Mouse (Mus musculus): ENCODE data around the gene Xrcc1. TPM values are rescaled to one million over a fixed set of nuclear protein-coding genes. Genes with fewer than 3 reads are reported as not detected.

The Xrcc1 gene
- total and polyA plus RNA-seq, 2 experiments, result 4.8 to 17.1 TPM

DNA sequence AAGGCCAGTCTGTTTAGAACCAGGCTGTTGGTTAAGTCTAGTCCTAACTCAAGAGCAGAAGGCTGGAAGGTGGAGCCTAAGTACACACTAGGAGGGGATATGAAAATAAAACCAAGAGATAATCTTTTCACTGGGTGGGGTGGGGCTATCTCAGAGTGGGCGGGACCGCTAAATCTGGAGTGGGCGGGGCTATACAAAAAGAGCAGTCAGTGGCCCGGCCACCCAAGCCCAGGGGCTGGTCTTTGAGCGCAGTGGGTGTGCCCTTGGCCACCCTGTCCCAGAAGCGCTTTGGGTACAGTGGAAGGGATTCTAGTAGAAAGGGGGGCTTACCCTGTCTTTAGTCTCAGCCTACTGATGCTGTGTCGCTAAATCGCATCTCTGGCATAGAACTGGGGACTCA lies 40.7 kb downstream of the Xrcc1 start:
- H3K9ac ChIP-seq (ENCODE audit: low read depth, low read length), result no peak overlapping the region

DNA sequence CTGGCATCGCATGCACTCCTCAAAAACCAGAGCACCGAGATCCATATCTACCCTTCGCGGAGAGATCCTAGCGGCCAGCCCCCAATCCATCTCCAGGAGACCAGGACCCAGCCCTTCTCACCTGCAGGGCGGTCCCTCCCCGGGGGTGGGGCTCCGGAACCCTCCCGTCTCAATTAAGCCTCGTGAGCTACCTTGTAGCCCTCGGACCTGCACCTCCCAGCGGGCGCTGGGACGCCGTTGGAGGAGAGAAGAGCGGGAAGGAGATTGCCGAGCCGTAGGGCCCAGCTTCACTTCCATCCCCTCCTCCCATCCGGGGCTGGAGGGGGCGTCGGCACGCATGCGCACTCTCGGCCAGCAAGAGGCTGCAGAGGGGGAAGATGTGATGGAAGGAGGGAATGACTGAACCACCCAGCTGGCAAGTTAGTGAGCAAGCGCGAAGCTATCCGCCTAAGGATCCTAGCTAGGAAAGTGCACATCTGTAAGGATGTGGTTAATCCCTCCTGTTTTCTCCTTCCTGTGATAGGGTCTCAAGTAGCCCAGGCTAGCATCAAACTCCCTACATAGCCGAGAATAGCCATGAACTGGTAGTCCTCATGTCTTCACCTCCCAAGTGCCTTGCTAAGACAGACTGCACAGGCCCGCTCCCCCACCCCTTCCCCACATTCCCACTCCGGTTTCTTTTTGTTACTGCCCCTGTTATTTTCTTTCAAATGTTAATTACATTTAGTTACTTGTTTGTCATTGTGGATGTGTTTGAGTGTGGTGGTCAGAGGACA lies 41.4 kb downstream of the Xrcc1 start, which contains the start of the genes Ethe1 and Zfp575:
TSS of gene Ethe1 (plus strand) at position 214 of the 776 bp plus-strand sequence.
TSS of gene Zfp575 (minus strand) at position 312 of the 776 bp plus-strand sequence.
- 25% methylated on average over 30 of the region's 30 CpGs for WGBS
- peak within 1 kb of the TSS; percentile 32; the same call in 1 of the 2 replicates for H3K4me3 ChIP-seq (ENCODE audit: insufficient read depth, low read depth, low read length)
- peak within 1 kb of the TSS; percentile 21; the same call in 1 of the 2 replicates for H3K9ac ChIP-seq (ENCODE audit: low read depth, low read length)
- no peaks in the 10 kb centered on the region for H3K36me3 ChIP-seq (ENCODE audit: control insufficient read depth, insufficient read depth, low read length)
- no peaks in the 10 kb centered on the region; the same call in 1 of the 2 replicates for H3K4me1 ChIP-seq (ENCODE audit: control insufficient read depth, insufficient read depth, low read length)
- no peak for TF ChIP-seq CTCF (IDR thresholded peaks at IDR 0.05; ENCODE audit: low read depth, low read length)
- TF ChIP-seq POLR2A (IDR thresholded peaks at IDR 0.05; ENCODE audit: extremely low read depth, insufficient read depth, low read length), result no peak
- no peak within 1 kb of the TSS for H3K27ac ChIP-seq (replicated peaks; ENCODE audit: insufficient read depth, low read depth, low read length)
- H3K27me3 ChIP-seq (ENCODE audit: control insufficient read depth, insufficient read depth, low read length), result peaks cover 3% of the 10 kb centered on the region; the same call in 1 of the 2 replicates
- H3K79me2 ChIP-seq (ENCODE audit: control insufficient read depth, insufficient read depth, low read length), result no peaks in the 10 kb centered on the region
- DNase-seq (ENCODE audit: extremely low read depth, low read depth, low spot score), result no peak

More for the DNA sequence above, 40.7 kb downstream of the Xrcc1 start:
- TF ChIP-seq POLR2A (IDR thresholded peaks at IDR 0.05; ENCODE audit: extremely low read depth, insufficient read depth, low read length), result no peak
- TF ChIP-seq CTCF (IDR thresholded peaks at IDR 0.05; ENCODE audit: low read depth, low read length), result no peak
- Histone ChIP-seq H3K4me1 (ENCODE audit: control insufficient read depth, insufficient read depth, low read length) (no peaks in the 10 kb centered on the region; the same call in 1 of the 2 replicates), H3K4me3 (ENCODE audit: insufficient read depth, low read depth, low read length) (no peak overlapping the region), H3K36me3 (ENCODE audit: control insufficient read depth, insufficient read depth, low read length) (no peaks in the 10 kb centered on the region), H3K27me3 (ENCODE audit: control insufficient read depth, insufficient read depth, low read length) (peaks cover 3% of the 10 kb centered on the region; the same call in 1 of the 2 replicates), H3K27ac (replicated peaks; ENCODE audit: insufficient read depth, low read depth, low read length) (no peak overlapping the region), H3K79me2 (ENCODE audit: control insufficient read depth, insufficient read depth, low read length) (no peaks in the 10 kb centered on the region)
- 25% methylated on average over 8 of the region's 8 CpGs for WGBS
- DNase-seq (ENCODE audit: extremely low read depth, low read depth, low spot score), result no peak

DNA sequence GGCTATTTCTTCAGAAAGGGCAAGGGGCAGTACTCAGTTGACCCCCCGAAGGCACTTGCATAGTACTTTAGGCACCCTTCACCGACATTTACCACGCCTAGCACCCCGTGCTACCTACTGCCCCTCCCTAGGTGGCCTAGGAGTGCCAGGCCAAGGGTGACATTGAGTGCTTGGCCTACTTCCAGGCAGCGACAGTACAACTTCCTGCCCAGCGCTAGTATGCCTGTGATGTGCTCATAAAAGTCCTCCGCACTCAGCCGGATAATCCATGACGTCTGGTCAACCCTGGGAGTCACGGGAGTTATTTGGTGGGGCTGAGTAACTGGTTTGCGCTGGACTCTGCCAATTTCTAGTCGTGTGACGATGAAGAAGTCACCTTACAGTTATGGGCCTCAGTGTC lies 42.2 kb downstream of the Xrcc1 start:
- peak; percentile 72 for DNase-seq (ENCODE audit: extremely low read depth, low read depth, low spot score)
- 37% methylated on average over 13 of the region's 13 CpGs for WGBS
- no peak overlapping the region for H3K27ac ChIP-seq (replicated peaks; ENCODE audit: insufficient read depth, low read depth, low read length)
- no peak overlapping the region for H3K4me3 ChIP-seq (ENCODE audit: insufficient read depth, low read depth, low read length)
- no peak overlapping the region for H3K9ac ChIP-seq (ENCODE audit: low read depth, low read length)
- no peaks in the 10 kb centered on the region for H3K36me3 ChIP-seq (ENCODE audit: control insufficient read depth, insufficient read depth, low read length)
- peaks cover 3% of the 10 kb centered on the region; the same call in 1 of the 2 replicates for H3K27me3 ChIP-seq (ENCODE audit: control insufficient read depth, insufficient read depth, low read length)
- H3K4me1 ChIP-seq (ENCODE audit: control insufficient read depth, insufficient read depth, low read length), result peaks cover 1% of the 10 kb centered on the region; the same call in 1 of the 2 replicates
- TF ChIP-seq CTCF (IDR thresholded peaks at IDR 0.05; ENCODE audit: low read depth, low read length), result no peak
- no peaks in the 10 kb centered on the region for H3K79me2 ChIP-seq (ENCODE audit: control insufficient read depth, insufficient read depth, low read length)

DNA sequence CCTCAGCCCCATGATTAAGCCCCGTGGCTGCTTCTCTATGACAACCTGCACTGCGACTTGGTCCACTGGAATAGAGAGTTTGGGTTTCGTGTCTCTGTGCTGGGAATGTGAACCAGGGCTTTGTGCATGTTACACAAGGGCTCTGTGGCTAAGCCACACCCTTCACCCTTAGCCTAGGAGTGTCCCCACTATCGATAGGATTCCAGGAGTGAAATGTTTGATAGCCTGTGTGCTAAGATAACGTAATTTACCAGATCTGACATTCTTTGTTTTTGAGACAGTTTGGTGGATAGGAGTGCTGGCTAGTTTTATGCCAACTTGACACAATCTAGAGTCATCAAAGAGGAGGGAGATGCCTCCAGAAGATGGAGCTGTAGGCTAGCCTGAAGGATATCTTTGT lies 45.6 kb downstream of the Xrcc1 start:
- DNase-seq (ENCODE audit: extremely low read depth, low read depth, low spot score), result no peak
- no peak overlapping the region for H3K27ac ChIP-seq (replicated peaks; ENCODE audit: insufficient read depth, low read depth, low read length)

DNA sequence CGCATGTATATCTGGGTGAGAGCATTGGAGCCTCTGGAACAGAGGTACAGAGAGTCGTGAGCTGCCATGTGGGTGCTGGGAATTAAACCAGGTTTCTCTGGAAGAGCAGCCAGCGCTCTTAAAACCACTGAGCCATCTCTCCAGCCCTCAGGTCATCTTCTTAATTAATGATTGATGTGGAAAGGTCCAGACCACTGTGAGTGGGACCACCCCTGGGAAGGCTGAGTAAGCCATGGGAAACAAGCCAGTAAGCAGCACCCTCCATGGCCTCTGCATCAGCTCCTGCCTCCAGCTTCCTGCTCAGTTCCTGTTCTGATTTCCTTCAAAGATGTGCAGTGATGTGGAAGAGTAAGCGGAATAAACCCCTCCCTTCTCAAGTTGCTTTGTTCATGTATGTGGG lies 46.1 kb downstream of the Xrcc1 start:
- no peak for DNase-seq (ENCODE audit: extremely low read depth, low read depth, low spot score)
- H3K27ac ChIP-seq (replicated peaks; ENCODE audit: insufficient read depth, low read depth, low read length), result no peak overlapping the region
- no peak overlapping the region for H3K9ac ChIP-seq (ENCODE audit: low read depth, low read length)
- no peak overlapping the region for H3K4me3 ChIP-seq (ENCODE audit: insufficient read depth, low read depth, low read length)
- H3K79me2 ChIP-seq (ENCODE audit: control insufficient read depth, insufficient read depth, low read length), result peaks cover 4% of the 10 kb centered on the region; the same call in 1 of the 2 replicates
- WGBS, result 60% methylated on average over 4 of the region's 4 CpGs
- no peaks in the 10 kb centered on the region for H3K36me3 ChIP-seq (ENCODE audit: control insufficient read depth, insufficient read depth, low read length)
- H3K27me3 ChIP-seq (ENCODE audit: control insufficient read depth, insufficient read depth, low read length), result no peaks in the 10 kb centered on the region
- H3K4me1 ChIP-seq (ENCODE audit: control insufficient read depth, insufficient read depth, low read length), result peaks cover 8% of the 10 kb centered on the region
- TF ChIP-seq POLR2A (IDR thresholded peaks at IDR 0.05; ENCODE audit: extremely low read depth, insufficient read depth, low read length) (no peak), CTCF (IDR thresholded peaks at IDR 0.05; ENCODE audit: low read depth, low read length) (no peak)

More for the DNA sequence above, 45.6 kb downstream of the Xrcc1 start:
- WGBS, result 60% methylated on average over 5 of the region's 5 CpGs
- Histone ChIP-seq H3K36me3 (ENCODE audit: control insufficient read depth, insufficient read depth, low read length) (no peaks in the 10 kb centered on the region), H3K27me3 (ENCODE audit: control insufficient read depth, insufficient read depth, low read length) (no peaks in the 10 kb centered on the region), H3K4me3 (ENCODE audit: insufficient read depth, low read depth, low read length) (no peak overlapping the region), H3K4me1 (ENCODE audit: control insufficient read depth, insufficient read depth, low read length) (peaks cover 8% of the 10 kb centered on the region), H3K9ac (ENCODE audit: low read depth, low read length) (no peak overlapping the region), H3K79me2 (ENCODE audit: control insufficient read depth, insufficient read depth, low read length) (peaks cover 4% of the 10 kb centered on the region; the same call in 1 of the 2 replicates)
- TF ChIP-seq CTCF (IDR thresholded peaks at IDR 0.05; ENCODE audit: low read depth, low read length) (no peak), POLR2A (IDR thresholded peaks at IDR 0.05; ENCODE audit: extremely low read depth, insufficient read depth, low read length) (no peak)

DNA sequence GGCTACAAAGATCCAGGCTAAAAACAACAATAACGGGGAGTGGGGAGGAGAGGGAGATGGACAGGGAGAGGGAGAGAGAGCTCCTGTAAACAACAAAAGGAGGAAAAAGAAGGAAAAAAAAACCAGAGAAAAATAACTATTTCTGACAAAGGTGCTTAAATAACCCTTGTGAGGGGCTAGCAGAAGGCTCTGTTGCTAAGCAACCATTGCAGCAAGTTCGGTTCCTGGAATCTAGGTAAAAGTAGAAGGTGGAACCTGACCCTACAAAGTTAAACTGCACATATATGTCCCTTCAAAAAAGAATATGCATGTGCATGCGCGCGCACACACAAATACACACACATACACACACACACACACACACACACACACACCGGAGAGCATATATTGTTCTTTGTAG lies 46.7 kb downstream of the Xrcc1 start:
- Histone ChIP-seq H3K4me3 (ENCODE audit: insufficient read depth, low read depth, low read length) (no peak overlapping the region), H3K9ac (ENCODE audit: low read depth, low read length) (no peak overlapping the region), H3K79me2 (ENCODE audit: control insufficient read depth, insufficient read depth, low read length) (peaks cover 4% of the 10 kb centered on the region; the same call in 1 of the 2 replicates), H3K36me3 (ENCODE audit: control insufficient read depth, insufficient read depth, low read length) (no peaks in the 10 kb centered on the region), H3K4me1 (ENCODE audit: control insufficient read depth, insufficient read depth, low read length) (peaks cover 8% of the 10 kb centered on the region), H3K27me3 (ENCODE audit: control insufficient read depth, insufficient read depth, low read length) (no peaks in the 10 kb centered on the region), H3K27ac (replicated peaks; ENCODE audit: insufficient read depth, low read depth, low read length) (no peak overlapping the region)
- TF ChIP-seq CTCF (IDR thresholded peaks at IDR 0.05; ENCODE audit: low read depth, low read length) (no peak), POLR2A (IDR thresholded peaks at IDR 0.05; ENCODE audit: extremely low read depth, insufficient read depth, low read length) (no peak)
- 91% methylated on average over 6 of the region's 6 CpGs for WGBS
- DNase-seq (ENCODE audit: extremely low read depth, low read depth, low spot score), result no peak
